Mouse (Mus musculus) Muller cell, postnatal 12 days (primary cell): ENCODE measurements around the gene Pkd1l1.

ENCODE experiments used
- DNase-seq: peaks from one replicate; pipeline ENCODE4 v3.0.0-alpha.2; 2015; ENCODE audit errors: inconsistent ontology term

Gene Pkd1l1

GRCm38 (mm10) chr11:8936431-8937110 is 36.5 kb downstream of the Pkd1l1 start:
- DNase-seq = no peak

- peak; percentile 3 for DNase-seq
Measured at GRCm38 (mm10) chr11:8916081-8916671, 56.9 kb downstream of the Pkd1l1 start.

DNA sequence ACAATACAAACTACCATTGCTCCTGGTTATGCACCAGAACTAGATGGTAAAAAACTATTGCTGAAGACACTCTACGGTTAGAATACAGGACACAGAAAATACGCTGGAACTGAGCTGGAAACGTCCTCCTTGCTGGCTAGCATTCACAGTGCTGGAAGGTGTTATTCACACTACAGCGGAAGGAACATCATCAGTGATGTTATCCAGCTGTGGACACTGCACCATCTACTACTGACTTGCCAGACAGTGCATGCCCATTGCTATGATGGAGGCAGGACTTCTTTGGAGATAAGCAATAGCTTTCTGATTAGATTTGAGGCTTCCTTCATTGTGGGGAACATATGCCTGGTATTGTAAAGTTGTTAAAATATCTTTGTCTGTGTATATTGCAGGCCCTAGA is 90.3 kb downstream of the Pkd1l1 start:
- DNase-seq = no peak

DNA sequence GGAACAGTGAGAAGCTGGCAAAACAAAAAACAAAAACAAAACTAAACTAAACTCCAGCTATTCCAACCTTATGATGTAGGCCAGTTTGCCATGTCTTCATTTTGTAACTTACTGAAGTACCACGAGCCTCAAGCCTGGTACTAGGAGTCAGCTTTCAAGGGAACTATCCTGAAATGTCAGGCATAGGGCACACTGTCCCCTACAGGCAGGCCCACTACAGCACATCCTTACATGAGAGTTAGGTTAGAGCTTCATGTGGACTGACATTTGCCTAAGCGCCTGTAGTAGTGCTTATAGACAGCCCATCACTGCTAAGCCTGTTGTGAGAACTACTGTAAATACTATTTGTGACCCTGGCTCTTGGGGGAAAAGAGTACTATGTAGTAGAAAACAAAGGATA is 91.5 kb downstream of the Pkd1l1 start:
- DNase-seq = no peak

DNA sequence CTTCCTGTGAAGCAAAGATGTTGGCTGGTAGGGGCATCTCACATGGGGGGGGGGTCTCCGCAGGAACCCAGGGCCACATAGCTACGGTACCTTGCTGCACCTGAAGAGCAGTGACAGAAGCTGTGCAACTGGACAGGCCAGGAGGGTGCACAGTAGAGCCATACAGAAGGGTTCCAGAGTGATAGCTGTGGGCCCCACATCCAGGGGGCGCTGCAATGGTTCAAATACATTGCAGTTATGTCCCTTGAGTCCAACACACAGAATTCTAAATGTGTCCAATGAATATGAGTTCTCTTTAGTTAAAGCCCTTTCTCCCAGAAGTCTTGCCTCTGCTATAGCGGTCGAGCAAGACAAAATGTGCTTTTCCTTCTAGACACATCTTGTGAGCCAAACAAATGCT is 103.0 kb downstream of the Pkd1l1 start:
- DNase-seq = no peak

DNA sequence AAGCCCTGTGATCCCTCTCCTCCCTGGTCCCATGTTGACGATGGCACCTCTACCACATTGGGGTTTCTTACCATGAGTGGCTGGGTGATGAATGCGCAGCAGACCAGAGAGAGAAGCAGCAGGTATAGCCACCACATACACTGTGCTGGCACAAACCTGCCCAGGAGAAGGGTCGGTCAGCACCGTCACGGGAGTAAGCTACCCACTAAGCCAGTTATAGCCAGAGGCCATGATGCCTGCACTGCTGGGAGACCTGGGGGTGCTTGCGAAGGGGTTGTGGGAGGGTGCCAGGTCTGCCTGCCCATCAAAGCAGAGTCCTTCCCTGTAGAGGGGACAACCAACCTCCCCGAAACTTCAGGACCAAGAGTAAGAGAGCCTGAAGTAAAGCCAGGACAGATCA is 107.0 kb downstream of the Pkd1l1 start:
- no peak for DNase-seq

DNA sequence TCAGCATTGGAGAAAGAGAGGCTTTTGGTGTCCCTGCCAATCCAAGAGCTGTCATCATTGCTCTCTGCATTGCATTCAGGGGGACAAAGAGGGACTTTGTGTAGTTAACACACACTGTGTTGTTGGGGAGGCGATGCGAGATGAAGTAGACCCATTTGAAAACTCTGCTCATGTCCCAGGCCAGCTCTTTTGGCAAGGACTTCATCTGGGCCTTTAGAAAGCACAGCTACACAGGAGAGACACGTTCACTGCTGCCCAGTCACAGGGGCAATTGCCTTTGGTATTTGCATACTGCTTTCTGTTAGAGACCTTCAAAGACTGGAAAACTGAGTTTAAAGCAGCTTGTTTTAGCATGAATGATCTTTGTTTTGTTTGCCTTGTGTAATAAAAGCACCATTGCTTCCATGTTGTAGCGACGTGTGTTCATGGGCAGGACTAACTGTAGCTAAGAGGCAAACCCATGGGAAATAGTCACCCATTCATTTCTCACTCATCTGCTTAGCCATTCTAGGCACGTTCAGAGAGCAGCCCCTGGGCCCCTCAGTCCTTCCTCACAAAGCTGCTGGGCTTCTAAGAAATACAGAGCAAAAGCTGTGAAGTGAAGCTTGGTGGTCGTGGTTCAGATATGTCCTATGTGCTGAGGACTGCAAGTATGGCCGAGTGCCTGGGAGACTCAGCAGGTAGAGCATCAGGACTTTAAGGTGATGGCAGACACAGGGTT is 109.0 kb downstream of the Pkd1l1 start:
- DNase-seq = no peak

GRCm38 (mm10) chr11:8862426-8862825 is 110.6 kb downstream of the Pkd1l1 start:
- no peak for DNase-seq

DNA sequence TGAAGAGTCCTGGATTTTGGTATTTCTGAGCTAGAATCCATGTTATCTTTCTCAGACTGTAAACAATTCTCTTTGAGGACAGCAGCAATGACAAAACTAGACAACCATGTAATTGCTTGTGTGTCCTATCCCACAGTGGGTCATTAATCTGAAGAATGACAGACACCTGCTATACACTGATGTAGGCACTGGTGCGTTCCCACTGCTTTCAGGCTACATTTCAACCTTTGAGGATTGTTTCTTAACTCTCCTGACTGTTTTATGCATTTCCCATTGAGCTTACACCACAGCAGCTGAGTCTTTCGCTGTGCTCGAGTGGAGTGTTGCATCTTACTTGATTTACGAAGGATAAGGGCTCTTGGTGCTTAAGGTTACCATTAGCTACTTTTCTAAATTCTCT is 111.1 kb downstream of the Pkd1l1 start:
- DNase-seq = no peak

- no peak for DNase-seq
Measured at GRCm38 (mm10) chr11:8860878-8861277, 112.2 kb downstream of the Pkd1l1 start.

DNA sequence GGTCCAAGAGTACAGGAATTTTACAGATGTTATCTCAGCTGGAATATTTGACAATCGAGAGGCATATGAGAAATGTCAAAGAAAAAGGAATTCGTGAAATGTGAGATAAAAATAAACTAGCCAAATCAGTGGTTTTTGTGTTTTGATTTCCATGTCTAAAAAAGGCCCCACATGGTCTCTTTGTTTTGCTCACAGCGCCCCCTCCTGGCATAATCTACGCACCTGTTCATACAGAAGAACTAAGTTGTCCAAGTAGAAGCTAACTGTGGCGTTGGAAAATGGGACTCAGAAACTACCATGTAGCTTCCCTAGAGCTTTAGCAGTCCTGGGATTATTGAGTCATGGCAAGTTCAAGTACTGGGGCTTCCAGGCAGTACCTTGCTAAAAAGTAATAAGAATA is 113.2 kb downstream of the Pkd1l1 start:
- DNase-seq = peak; percentile 42

DNA sequence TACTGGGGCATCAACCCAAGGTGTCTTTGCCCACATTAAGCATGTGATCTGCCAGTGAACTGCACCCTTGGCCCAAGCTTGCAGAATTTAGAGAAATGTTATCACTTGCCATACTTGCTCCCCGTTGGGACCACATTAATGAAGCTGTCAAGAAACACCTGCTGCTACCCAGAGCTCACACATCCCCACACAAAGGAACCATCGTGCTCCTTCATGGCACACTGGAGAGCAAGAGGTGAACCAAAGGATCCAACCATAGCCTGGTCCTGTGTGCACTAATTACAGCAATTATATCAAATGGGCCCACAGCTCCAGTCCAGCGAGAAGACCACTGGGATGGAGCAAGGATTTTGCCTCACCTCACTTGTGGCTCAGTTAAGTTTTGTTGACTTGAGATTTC is 114.0 kb downstream of the Pkd1l1 start:
- peak; percentile 16 for DNase-seq

GRCm38 (mm10) chr11:8856125-8856524 is 116.9 kb downstream of the Pkd1l1 start:
- DNase-seq = no peak

DNA sequence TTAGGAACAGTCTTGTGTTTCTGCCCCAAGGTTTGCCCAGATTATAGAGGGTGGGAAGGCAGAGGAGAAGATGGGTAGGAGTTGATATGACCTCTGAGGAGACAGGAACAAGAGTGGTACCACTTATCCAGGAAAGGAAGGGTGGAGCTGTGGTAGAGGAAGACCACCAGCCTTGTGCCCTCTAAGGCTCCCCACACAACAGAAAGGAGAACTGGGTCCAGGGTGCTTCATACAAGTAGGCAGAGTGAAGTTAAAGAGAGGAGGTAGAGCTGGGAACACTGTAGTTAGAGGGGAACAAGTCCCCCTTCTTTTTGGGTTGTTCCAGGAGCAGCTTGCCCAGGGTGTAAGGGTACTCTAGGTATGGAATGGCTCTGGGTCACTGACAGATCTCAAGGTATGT is 125.0 kb downstream of the Pkd1l1 start:
- no peak for DNase-seq

DNA sequence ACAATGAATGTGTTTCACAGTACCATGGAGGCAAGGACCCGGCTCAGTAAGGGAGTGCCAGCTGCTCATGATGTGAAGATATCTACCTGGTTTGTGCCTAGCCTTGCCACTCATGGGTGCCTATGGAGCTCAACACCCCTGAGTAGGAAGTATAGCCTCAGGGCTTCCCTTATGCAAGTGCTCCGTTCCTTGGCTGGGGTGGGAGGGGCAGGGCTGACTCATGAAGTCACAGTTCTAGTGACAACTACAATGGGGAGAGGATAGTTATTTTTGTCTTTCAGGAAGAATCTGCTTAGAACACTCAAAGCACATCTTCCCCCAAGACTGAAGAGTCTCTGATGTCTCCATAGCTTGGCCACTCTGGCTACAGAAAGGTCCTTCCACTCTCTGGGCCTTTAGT is 125.4 kb downstream of the Pkd1l1 start:
- DNase-seq = no peak

DNA sequence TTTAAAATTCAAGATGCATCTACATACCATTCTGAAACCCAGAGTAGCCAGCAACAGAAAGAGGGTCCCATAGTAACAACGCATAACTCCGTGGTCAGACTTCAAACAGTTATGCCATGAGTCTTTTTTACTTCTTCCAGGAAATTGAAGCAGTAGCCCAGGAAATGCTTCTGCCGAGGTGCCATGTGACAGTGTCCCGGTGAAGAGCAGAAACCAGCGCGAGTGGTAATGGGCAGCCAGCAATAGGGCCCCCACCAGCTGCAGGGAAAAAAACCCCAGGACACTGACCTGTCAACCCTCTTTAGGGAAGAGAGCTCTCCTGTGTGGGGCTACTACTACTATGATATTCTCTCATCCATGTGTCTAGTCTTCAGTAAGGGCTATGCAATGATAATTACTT is 136.9 kb downstream of the Pkd1l1 start:
- no peak for DNase-seq

DNA sequence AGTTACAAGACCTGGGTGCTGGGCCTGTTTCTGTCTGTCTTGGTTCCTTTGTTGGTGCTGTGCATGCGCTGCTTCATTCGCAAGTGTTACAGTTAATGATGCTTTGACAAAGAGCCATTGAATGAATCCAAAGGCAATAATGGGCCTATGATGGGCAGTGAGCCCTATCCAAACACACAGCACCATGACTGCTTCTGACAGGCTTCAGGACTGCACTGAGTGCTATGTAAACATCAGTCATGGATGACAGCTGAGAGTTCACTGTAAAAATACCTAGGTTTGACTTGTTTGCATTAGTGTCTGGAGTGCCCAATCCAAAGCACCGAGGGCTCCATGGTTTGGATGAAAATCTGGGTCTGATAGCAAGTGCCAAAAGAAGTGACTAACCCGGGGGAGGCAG is 138.9 kb downstream of the Pkd1l1 start:
- no peak for DNase-seq

DNA sequence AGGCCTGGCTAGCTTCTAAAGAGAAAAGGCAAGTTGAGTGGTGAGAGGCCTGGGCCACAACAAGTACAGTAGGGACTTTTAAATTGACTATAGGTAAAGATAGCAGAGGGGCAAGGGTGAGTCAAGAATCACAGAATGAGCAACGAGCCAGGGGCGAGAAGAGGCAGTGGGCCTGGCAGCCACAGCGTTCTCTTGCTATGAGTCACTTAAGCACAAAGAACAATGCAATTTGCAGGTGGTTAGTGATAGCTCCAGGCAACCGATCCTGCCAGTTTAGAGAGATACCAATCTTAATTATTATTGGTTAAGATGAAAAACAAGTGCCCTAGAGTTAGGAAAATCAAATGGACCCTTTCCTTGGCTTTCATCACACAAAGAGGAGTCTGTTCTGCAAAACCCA is 142.5 kb downstream of the Pkd1l1 start:
- DNase-seq = peak; percentile 18

DNA sequence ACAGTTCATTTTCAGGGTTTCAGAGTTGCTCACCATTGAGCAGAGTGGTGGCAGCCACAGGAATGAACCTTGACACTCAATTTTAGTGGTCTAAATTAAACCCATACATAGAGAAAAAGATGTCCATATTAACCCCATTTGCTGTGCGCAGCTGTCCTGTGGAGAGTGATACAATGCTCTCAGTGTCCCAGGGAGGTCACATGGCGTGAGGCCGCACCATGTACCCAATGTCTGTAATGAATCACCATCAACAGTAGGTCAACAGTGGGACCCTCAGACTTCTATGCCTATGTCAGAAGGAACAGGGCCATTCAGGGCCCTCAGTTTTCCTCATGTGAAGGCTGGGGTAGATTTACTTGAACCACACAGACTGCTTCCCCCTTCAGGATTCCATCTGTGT is 143.5 kb downstream of the Pkd1l1 start:
- DNase-seq = no peak

GRCm38 (mm10) chr11:8828836-8829526 is 144.1 kb downstream of the Pkd1l1 start:
- no peak for DNase-seq

DNA sequence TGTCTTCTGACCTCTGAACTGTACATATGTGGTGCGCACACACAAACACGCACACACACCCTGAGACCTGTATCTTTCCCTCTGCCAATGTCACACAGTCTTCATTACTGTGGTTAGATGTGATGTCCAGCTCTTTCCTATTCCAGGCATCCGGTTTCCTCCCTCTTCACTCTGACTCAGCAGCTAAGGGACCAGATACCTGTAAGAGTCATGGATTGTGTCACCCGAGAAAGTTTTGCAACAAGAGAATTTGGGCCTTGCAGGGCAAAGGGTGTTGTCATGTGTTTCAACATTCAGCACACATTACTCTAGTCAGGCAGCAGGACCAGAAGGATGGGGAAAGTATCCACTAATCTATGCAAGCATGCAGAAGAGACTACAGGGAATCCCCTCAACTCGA is 146.5 kb downstream of the Pkd1l1 start:
- DNase-seq = no peak

- no peak for DNase-seq
Measured at GRCm38 (mm10) chr11:8826046-8826445, 147.0 kb downstream of the Pkd1l1 start.

GRCm38 (mm10) chr11:8825413-8825812 is 147.7 kb downstream of the Pkd1l1 start:
- no peak for DNase-seq
